Mouse (Mus musculus): ENCODE results near the gene Xlr4c.
"Not testable (repeated sequence)": the region's sequence is repeated elsewhere in the genome, so short reads cannot be mapped to it uniquely, and the experiment has no call there.

Gene Xlr4c

DNA sequence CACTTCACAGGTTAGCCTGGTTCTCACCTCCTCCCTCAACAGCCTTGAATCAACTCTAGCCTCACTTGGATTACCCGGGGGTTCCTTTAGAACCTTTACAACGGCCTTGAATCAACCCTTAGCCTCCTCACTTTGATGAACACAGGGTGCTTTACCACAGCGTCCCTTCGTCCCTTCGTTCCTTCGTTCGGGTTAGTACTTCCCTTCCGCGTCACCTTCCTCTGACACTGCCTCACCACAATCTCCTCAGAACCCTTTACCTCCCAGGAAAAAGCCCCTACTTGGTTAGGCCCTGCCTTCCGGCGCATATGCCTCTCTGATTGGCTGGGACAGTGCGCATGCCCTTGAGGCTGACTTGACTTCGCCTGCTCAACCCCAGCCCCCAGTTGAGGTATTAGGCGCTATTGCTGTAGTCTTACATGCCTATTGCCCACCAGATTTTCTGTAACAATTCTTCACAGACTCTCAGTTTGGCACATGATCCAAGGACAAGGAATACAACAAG is at the start of gene Xlr4c:
TSS of gene Xlr4c (minus strand) at position 310 of the 505 bp plus-strand sequence.
- DNase-seq, result not testable (repeated sequence)

DNA sequence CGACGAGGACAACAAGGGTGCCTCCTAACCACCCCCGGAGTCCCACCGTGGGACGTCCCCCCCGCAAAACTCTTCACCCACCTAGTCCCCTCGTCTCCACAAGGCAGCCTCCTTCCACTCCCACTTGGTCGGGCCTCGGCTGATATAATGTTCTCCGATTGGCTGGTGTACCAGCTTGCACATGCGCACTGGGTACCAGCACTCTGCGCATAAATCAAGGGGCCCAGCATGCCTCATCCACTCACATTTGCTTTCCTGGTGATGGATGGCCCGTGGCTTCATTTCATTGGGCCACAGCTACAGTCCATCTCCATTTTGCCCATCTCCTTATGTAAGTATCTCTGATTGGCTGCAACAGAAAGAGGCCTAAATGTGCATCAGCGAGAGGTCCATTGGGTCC is 22.3 kb upstream of the Xlr4c start, which contains the start of gene Xlr3c:
TSS of gene Xlr3c (minus strand) at position 121 of the 400 bp plus-strand sequence.
- DNase-seq, result not testable (repeated sequence)

DNA sequence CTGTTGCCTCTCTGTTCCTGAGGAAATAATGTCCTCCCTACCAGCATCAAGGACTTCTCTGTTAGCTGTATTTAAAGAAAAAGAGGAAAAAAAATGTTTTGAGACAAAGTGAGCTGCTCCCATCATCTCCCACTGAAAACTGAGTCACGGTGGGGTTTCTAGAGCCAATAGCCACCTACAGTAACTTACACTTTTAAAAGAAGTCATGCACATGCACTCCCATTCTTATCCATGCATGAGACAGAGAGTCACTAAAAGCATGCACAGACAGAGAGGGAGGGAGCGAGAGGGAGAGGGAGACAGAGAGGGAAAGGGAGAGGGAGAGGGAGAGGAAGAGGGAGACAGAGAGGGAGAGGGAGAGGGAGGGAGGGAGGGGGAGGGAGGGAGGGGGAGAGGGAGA is 19.5 kb upstream of the Xlr4c start:
- DNase-seq, result not testable (repeated sequence)

DNA sequence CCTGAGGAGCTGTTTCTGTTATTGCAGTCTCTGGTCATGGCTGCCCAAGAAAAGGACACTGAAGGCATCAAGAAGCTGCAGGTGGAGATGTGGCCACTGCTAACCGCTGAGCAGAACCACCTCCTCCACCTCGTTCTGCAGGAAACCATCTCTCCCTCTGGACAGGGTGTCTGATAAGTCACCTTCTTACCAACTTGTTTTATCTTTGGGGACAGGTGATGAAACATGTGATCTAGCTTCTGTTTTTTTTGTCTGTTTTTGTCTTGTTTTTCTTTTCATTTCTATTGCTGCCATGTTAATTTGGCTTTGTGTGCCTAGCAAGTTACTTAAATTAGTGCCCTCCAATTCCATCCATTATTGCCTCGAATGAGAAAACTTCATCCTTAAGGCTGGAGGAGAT is 13.6 kb downstream of the Xlr4c start:
- no peak for DNase-seq

DNA sequence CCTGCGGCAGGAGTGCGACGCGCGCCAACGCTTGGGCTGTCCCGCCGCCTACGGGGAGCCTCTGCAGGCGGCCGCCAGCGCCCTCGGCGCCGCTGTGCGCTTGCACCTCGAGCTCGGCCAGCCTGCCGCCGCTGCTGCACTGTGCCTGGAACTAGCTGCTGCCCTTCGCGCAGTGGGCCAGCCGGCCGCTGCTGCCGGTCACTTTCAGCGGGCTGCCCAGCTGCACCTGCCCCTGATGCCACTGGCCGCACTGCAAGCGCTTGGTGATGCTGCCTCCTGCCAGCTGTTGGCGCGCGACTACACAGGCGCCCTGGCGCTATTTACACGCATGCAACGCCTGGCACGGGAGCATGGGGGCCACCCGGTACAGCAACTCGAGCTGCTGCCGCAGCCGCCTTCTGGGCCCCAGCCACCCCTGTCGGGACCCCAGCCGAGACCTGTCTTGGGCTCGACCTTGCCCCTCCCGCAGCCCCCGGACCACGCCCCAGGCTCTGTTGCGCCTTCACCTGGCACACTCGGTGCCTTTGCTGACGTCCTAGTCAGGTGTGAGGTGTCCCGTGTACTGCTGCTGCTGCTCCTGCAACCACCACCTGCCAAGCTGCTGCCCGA is 14.2 kb downstream of the Xlr4c start:
- DNase-seq, result peak; percentile 54 to 59

DNA sequence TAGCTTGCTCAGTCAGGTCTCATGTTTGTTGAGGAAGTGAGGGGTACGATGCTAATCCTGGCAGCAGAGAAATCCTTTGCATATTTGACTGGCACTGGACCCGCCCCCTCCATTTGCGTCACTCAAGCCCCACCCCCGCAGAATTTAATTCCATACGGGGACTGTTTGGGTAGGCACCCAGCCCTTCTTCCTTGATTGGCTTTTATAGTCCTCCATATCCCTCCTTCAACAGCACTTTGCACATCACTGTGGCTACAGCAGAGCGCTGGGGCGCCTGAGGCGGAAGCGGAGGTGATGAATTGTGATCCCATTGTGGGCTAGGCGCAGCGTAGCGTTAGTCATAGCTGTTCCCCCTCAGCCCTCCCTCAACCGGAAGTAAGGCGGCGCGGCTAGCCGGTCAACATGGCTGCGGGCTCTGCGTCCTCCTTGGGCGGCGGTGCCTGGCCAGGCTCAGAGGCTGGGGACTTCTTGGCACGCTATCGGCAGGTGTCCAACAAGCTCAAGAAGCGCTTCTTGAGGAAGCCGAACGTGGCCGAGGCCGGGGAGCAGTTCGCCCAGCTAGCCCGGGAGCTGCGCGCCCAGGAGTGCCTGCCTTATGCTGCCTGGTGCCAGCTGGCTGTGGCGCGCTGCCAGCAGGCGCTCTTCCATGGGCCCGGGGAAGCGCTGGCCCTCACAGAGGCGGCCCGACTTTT is 14.9 kb downstream of the Xlr4c start, which contains the start of gene F8a:
TSS of gene F8a (plus strand) at position 378 of the 692 bp plus-strand sequence.
- peak; percentile 86 to 87 for DNase-seq

DNA sequence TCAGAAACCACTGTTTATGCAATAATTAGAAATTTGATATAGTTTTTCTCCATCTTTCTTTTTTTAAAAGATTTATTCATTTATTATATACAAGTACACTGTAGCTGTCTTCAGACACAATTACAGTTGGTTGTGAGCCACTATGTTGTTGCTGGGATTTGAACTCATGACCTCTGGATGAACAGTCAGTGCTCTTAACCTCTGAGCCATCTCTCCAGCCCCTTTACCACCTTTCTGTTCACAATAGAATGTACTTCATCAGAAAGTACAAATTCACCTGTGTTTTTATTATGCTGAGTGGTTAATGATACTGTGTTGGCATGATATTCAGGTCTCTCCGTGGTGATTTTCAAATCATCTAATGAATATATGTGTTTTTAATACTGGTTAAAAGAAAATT is 17.6 kb downstream of the Xlr4c start:
- DNase-seq, result no peak

DNA sequence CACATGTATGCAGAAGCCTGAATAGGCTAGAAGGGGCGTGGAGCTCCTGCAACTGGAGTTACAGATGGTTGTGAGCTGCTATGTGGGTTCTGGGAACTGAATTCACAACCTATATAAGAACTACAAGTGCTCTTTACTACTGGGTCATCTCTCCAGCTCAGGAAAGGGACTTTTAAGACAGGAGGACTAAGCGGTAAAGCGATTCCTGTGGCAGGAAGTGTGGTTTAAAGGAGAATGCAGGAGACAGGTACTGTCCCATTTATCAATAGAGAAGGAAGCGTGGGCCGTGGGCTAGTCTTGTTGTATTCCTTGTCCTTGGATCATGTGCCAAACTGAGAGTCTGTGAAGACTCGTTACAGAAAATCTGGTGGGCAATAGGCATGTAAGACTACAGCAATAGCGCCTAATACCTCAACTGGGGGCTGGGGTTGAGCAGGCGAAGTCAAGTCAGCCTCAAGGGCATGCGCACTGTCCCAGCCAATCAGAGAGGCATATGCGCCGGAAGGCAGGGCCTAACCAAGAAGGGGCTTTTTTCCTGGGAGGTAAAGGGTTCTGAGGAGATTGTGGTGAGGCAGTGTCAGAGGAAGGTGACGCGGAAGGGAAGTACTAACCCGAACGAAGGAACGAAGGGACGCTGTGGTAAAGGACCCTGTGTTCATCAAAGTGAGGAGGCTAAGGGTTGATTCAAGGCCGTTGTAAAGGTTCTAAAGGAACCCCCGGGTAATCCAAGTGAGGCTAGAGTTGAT is 28.9 kb downstream of the Xlr4c start, which contains the start of gene Xlr4b:
TSS of gene Xlr4b (plus strand) at position 515 of the 746 bp plus-strand sequence.
- DNase-seq, result not testable (repeated sequence)

DNA sequence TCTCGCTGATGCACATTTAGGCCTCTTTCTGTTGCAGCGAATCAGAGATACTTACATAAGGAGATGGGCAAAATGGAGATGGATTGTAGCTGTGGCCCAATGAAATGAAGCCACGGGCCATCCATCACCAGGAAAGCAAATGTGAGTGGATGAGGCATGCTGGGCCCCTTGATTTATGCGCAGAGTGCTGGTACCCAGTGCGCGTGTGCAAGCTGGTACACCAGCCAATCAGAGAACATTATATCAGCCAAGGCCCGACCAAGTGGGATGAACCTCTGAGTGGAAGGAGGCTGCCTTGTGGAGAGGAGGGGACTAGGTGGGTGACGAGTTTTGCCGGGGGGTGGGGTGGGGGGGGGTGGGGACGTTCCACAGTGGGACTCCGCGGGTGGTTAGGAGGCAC is 51.0 kb downstream of the Xlr4c start, which contains the start of gene Xlr3b:
TSS of gene Xlr3b (plus strand) at position 274 of the 400 bp plus-strand sequence.
- peak in 1 of 2 experiments; percentile 22 for DNase-seq
